Mouse (Mus musculus) induced T-regulatory cell, adult 2 months (primary cell): ENCODE results near the gene Gm5538.

Experiments
- DNase-seq: peaks from one replicate; pipeline ENCODE4 v3.0.0-alpha.2; 2012; ENCODE audit warnings: low read depth

Gene Gm5538

DNA sequence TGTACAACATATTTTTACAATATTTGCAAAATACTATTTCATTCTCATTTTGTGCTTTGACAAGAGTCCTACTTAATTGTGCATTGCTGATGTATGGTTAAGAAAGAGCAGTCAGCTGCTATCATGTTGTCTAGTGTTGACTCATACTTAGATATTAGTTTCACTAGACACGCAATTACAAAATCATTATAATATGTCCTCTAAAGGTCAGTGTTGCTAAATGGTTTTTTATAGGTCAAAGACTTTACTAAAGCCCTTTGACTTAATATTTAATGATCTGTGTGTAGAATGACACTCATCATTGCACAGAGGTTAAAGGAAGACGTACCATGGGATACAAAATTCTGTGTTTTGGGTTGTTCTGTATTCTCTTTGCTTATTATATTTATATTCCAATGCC lies at the start of gene Gm5538:
Gene Gm5538 (plus strand): TSS at position 301 of the 400 bp plus-strand sequence.
- no peak for DNase-seq

DNA sequence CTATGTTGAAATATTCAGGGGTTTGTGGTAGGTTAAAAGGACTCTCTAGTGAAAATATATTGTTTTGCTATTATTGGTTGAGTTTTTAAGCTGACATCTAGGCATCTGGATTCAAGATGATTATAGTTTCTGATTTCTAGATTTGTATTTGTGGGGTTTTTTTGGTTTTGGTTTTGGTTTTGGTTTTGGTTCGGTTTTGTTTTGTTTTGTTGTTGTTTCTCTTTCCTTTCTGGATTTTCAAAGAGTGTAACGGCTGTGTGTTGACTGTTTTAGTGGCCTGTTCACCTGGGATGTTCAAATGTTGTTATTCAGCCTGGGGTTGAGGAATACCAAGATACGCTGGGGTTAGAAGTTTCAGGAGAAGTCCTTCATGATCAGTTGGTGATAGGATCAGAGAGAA lies 32.2 kb upstream of the Gm5538 start:
- DNase-seq, result peak; percentile 71

DNA sequence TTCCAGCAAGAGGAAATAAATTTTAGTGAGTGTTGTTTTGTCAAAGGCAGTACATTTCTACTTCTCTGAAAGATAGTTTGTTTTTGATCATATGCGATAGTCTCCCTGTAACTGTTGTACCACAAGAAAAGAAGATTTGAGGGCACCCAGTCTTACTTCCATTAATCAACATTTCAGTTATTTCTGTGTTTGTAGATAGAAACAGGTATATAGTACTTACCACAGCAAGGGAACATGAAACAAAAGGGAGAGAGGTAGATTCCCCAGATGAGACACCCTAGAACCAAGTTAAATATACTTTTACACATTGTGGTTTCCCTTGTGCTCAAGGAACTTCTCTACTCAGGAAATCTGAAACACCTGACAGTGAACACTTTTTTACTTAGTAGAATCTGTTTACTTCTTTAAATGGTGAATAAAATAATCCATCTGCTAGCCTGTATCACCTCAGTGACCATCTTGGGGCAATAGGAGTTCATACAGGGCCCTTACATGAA lies 26.9 kb upstream of the Gm5538 start:
- peak; percentile 37 for DNase-seq

GRCm38 (mm10) chr3:59739866-59740265 lies 10.3 kb downstream of the Gm5538 start:
- no peak for DNase-seq

- DNase-seq, result peak; percentile 56
Measured at GRCm38 (mm10) chr3:59744181-59744580, 14.6 kb downstream of the Gm5538 start.
